Mouse (Mus musculus): ENCODE results near the gene Pigc.

DNA sequence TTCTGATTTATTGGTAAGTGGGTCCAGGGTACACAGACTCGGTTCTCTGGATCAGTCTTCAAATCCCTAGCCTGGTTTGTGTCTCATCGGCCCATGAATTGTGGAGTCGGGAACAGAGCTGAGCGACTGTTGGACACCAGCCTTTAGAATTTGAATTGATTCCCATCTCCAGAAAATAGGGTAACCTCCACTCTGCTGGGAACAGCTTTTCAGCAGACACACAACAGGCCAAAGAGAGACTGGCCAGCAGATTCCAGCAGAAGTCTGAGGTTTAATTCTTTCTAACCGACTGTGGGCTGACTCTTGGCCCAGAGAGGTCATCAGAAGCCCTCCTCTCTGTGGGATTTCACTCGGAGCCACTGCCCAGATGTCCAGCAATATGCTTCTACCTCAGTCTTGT lies 14.5 kb downstream of the Pigc start:
- no peak for TF ChIP-seq CTCF (IDR thresholded peaks at IDR 0.05; ENCODE audit: low read depth)
- no peak for TF ChIP-seq EP300 (optimal IDR thresholded peaks at IDR 0.05)
